Mouse (Mus musculus) hematopoietic stem cell, adult 5-6 weeks (primary cell): ENCODE data around the gene Tgfbr3. TPM values are rescaled to one million over a fixed set of nuclear protein-coding genes. Genes with fewer than 3 reads are reported as not detected.

Experiments used
- ATAC-seq, 2 experiments: fragments of 125-278 bp in 1 of 2; replicated peaks in 1 of 2; 2 replicates each; pipeline ENCODE4 v1.8.0; 2016 to 2017; ENCODE audit warnings: inconsistent platforms in 2 of 2, mild to moderate bottlenecking in 2 of 2, moderate number of reproducible peaks in 2 of 2, low read depth in 1 of 2, moderate TSS enrichment in 1 of 2; ENCODE audit not compliant: low FRiP score in 2 of 2, poor library complexity in 2 of 2, severe bottlenecking in 2 of 2, insufficient read depth in 1 of 2, low TSS enrichment in 1 of 2
- total RNA-seq: library from RNA; stranded (forward); fragments of 172-1452, 232-1000 nt; gene quantifications from 2 replicates; pipeline ENCODE4 v1.2.3, GENCODE M21; 2017

The Tgfbr3 gene
- total RNA-seq, 1 experiment from 2014 or later, result 17.4 TPM

- ATAC-seq, result peak; percentile 9 to 18; a peak in 1 of 4 replicates
Observed at GRCm38 (mm10) chr5:107223483-107223882, 65.9 kb downstream of the Tgfbr3 start.

- peak; percentile 3 to 4; a peak in 1 of 4 replicates for ATAC-seq
Observed at GRCm38 (mm10) chr5:107223029-107223428, 66.4 kb downstream of the Tgfbr3 start.

GRCm38 (mm10) chr5:107222670-107223005 is 66.8 kb downstream of the Tgfbr3 start:
- no peak for ATAC-seq

- ATAC-seq, result no peak
Observed at GRCm38 (mm10) chr5:107221892-107222669, 67.3 kb downstream of the Tgfbr3 start.

GRCm38 (mm10) chr5:107220936-107221335 is 68.5 kb downstream of the Tgfbr3 start:
- ATAC-seq, result no peak

- ATAC-seq, result no peak
Observed at GRCm38 (mm10) chr5:107219883-107220282, 69.5 kb downstream of the Tgfbr3 start.

GRCm38 (mm10) chr5:107219318-107219717 is 70.1 kb downstream of the Tgfbr3 start:
- ATAC-seq, result no peak; a peak in 1 of 4 replicates

GRCm38 (mm10) chr5:107218594-107218993 is 70.8 kb downstream of the Tgfbr3 start:
- ATAC-seq, result no peak

GRCm38 (mm10) chr5:107217139-107217538 is 72.3 kb downstream of the Tgfbr3 start:
- no peak for ATAC-seq

GRCm38 (mm10) chr5:107213373-107214132 is 75.9 kb downstream of the Tgfbr3 start:
- no peak for ATAC-seq

- ATAC-seq, result no peak
Observed at GRCm38 (mm10) chr5:107211830-107212370, 77.5 kb downstream of the Tgfbr3 start.

GRCm38 (mm10) chr5:107210040-107210439 is 79.4 kb downstream of the Tgfbr3 start:
- ATAC-seq, result no peak

- no peak for ATAC-seq
Observed at GRCm38 (mm10) chr5:107207911-107208310, 81.5 kb downstream of the Tgfbr3 start.

GRCm38 (mm10) chr5:107204306-107204705 is 85.1 kb downstream of the Tgfbr3 start:
- ATAC-seq, result no peak

- no peak for ATAC-seq
Observed at GRCm38 (mm10) chr5:107202801-107203559, 86.4 kb downstream of the Tgfbr3 start.

GRCm38 (mm10) chr5:107201509-107202182 is 87.8 kb downstream of the Tgfbr3 start:
- ATAC-seq, result no peak

GRCm38 (mm10) chr5:107200853-107201341 is 88.5 kb downstream of the Tgfbr3 start:
- peak in 1 of 2 experiments; percentile 64; a peak in 1 of 4 replicates for ATAC-seq
